Mouse (Mus musculus): ENCODE results near the gene Hlcs. TPM values are rescaled to one million over a fixed set of nuclear protein-coding genes. Genes with fewer than 3 reads are reported as not detected.

Hlcs gene
- polyA plus RNA-seq, 2 experiments, result 1.3 to 1.7 TPM

- TF ChIP-seq EP300 (IDR thresholded peaks at IDR 0.05; ENCODE audit: low read depth) (no peak), CTCF (IDR thresholded peaks at IDR 0.05; ENCODE audit: low read depth) (no peak)
- Histone ChIP-seq H3K36me3 (replicated peaks; ENCODE audit: control insufficient read depth, insufficient read depth, low read depth) (no peaks in the 10 kb centered on the region), H3K4me3 (ENCODE audit: insufficient read depth in 1 of 2, low read depth in 2 of 2, low read length in 2 of 2) (no peak overlapping the region), H3K4me2 (ENCODE audit: low read depth) (no peak overlapping the region), H3K27ac (no peak overlapping the region), H3K4me1 (replicated peaks; ENCODE audit: control insufficient read depth in 2 of 2, insufficient read depth in 2 of 2, low read length in 1 of 2) (no peaks in the 10 kb centered on the region), H3K9ac (replicated peaks) (no peak overlapping the region), H3K27me3 (ENCODE audit: control insufficient read depth, insufficient read depth, low read length) (no peaks in the 10 kb centered on the region; the same call in none of the 2 replicates), H3K9me3 (ENCODE audit: control insufficient read depth, low read length) (no peaks in the 10 kb centered on the region)
- DNase-seq (ENCODE audit: low read depth in 3 of 3, low spot score in 3 of 3), result no peak
- no peak for ATAC-seq (ENCODE audit: insufficient read depth)
- WGBS (ENCODE audit: insufficient replicate concordance), result 47% methylated on average over 6 of the region's 6 CpGs
Measured at GRCm38 (mm10) chr16:94117333-94117732, 196.0 kb downstream of the Hlcs start.

- WGBS (ENCODE audit: insufficient replicate concordance), result 53% methylated on average over 9 of the region's 9 CpGs
- Histone ChIP-seq H3K4me3 (ENCODE audit: insufficient read depth in 1 of 2, low read depth in 2 of 2, low read length in 2 of 2) (no peak overlapping the region), H3K27me3 (ENCODE audit: control insufficient read depth, insufficient read depth, low read length) (no peaks in the 10 kb centered on the region; the same call in 1 of the 2 replicates), H3K36me3 (replicated peaks; ENCODE audit: control insufficient read depth, insufficient read depth, low read depth) (no peaks in the 10 kb centered on the region), H3K4me2 (ENCODE audit: low read depth) (no peak overlapping the region), H3K9ac (replicated peaks) (no peak overlapping the region), H3K4me1 (replicated peaks; ENCODE audit: control insufficient read depth in 2 of 2, insufficient read depth in 2 of 2, low read length in 1 of 2) (no peaks in the 10 kb centered on the region), H3K27ac (no peak overlapping the region), H3K9me3 (ENCODE audit: control insufficient read depth, low read length) (no peaks in the 10 kb centered on the region)
- no peak for DNase-seq (ENCODE audit: low read depth in 3 of 3, low spot score in 3 of 3)
- no peak for ATAC-seq (ENCODE audit: insufficient read depth)
- TF ChIP-seq CTCF (IDR thresholded peaks at IDR 0.05; ENCODE audit: low read depth) (no peak), EP300 (IDR thresholded peaks at IDR 0.05; ENCODE audit: low read depth) (no peak)
Measured at GRCm38 (mm10) chr16:94114693-94115092, 198.7 kb downstream of the Hlcs start.

GRCm38 (mm10) chr16:94113160-94113559 lies 200.2 kb downstream of the Hlcs start:
- H3K4me2 ChIP-seq (ENCODE audit: low read depth), result no peak overlapping the region
- TF ChIP-seq EP300 (IDR thresholded peaks at IDR 0.05; ENCODE audit: low read depth) (no peak), CTCF (IDR thresholded peaks at IDR 0.05; ENCODE audit: low read depth) (no peak)
- no peaks in the 10 kb centered on the region; the same call in 1 of the 2 replicates for H3K27me3 ChIP-seq (ENCODE audit: control insufficient read depth, insufficient read depth, low read length)

GRCm38 (mm10) chr16:94097724-94098455 lies 215.5 kb downstream of the Hlcs start:
- TF ChIP-seq EP300 (IDR thresholded peaks at IDR 0.05; ENCODE audit: low read depth), result no peak
- Histone ChIP-seq H3K9ac (replicated peaks) (no peak overlapping the region), H3K4me3 (ENCODE audit: insufficient read depth in 1 of 2, low read depth in 2 of 2, low read length in 2 of 2) (no peak overlapping the region), H3K4me2 (ENCODE audit: low read depth) (no peak overlapping the region), H3K36me3 (replicated peaks; ENCODE audit: control insufficient read depth, insufficient read depth, low read depth) (no peaks in the 10 kb centered on the region), H3K4me1 (replicated peaks; ENCODE audit: control insufficient read depth in 2 of 2, insufficient read depth in 2 of 2, low read length in 1 of 2) (no peaks in the 10 kb centered on the region), H3K27me3 (ENCODE audit: control insufficient read depth, insufficient read depth, low read length) (peaks cover 65% of the 10 kb centered on the region), H3K27ac (no peak overlapping the region), H3K9me3 (ENCODE audit: control insufficient read depth, low read length) (no peaks in the 10 kb centered on the region)
- DNase-seq (ENCODE audit: low read depth in 3 of 3, low spot score in 3 of 3), result no peak
- no peak for ATAC-seq (ENCODE audit: insufficient read depth)
- 16% methylated on average over 12 of the region's 12 CpGs for WGBS (ENCODE audit: insufficient replicate concordance)

More at GRCm38 (mm10) chr16:94113160-94113559, 200.2 kb downstream of the Hlcs start:
- no peak for ATAC-seq (ENCODE audit: insufficient read depth)
- WGBS (ENCODE audit: insufficient replicate concordance), result 49% methylated on average over 7 of the region's 7 CpGs
- no peak overlapping the region for H3K4me3 ChIP-seq (ENCODE audit: insufficient read depth in 1 of 2, low read depth in 2 of 2, low read length in 2 of 2)
- no peak overlapping the region for H3K9ac ChIP-seq (replicated peaks)
- no peaks in the 10 kb centered on the region for H3K9me3 ChIP-seq (ENCODE audit: control insufficient read depth, low read length)
- H3K36me3 ChIP-seq (replicated peaks; ENCODE audit: control insufficient read depth, insufficient read depth, low read depth), result no peaks in the 10 kb centered on the region
- no peaks in the 10 kb centered on the region for H3K4me1 ChIP-seq (replicated peaks; ENCODE audit: control insufficient read depth in 2 of 2, insufficient read depth in 2 of 2, low read length in 1 of 2)
- DNase-seq (ENCODE audit: low read depth in 3 of 3, low spot score in 3 of 3), result no peak
- no peak overlapping the region for H3K27ac ChIP-seq

- Histone ChIP-seq H3K27me3 (ENCODE audit: control insufficient read depth, insufficient read depth, low read length) (peaks cover 79% of the 10 kb centered on the region), H3K36me3 (replicated peaks; ENCODE audit: control insufficient read depth, insufficient read depth, low read depth) (no peaks in the 10 kb centered on the region), H3K27ac (no peak overlapping the region), H3K9me3 (ENCODE audit: control insufficient read depth, low read length) (no peaks in the 10 kb centered on the region), H3K4me1 (replicated peaks; ENCODE audit: control insufficient read depth in 2 of 2, insufficient read depth in 2 of 2, low read length in 1 of 2) (no peaks in the 10 kb centered on the region), H3K9ac (replicated peaks) (no peak overlapping the region), H3K4me3 (ENCODE audit: insufficient read depth in 1 of 2, low read depth in 2 of 2, low read length in 2 of 2) (no peak overlapping the region), H3K4me2 (ENCODE audit: low read depth) (no peak overlapping the region)
- 6% methylated on average over 14 of the region's 14 CpGs for WGBS (ENCODE audit: insufficient replicate concordance)
- ATAC-seq (ENCODE audit: insufficient read depth) (no peak), DNase-seq (ENCODE audit: low read depth in 3 of 3, low spot score in 3 of 3) (no peak)
- TF ChIP-seq CTCF (IDR thresholded peaks at IDR 0.05; ENCODE audit: low read depth) (no peak), EP300 (IDR thresholded peaks at IDR 0.05; ENCODE audit: low read depth) (no peak)
Measured at GRCm38 (mm10) chr16:94096479-94096878, 216.9 kb downstream of the Hlcs start.
